Mouse (Mus musculus) embryonic fibroblast, embryonic 13.5 days (primary cell): ENCODE measurements around the gene Bco2. TPM values are rescaled to one million over a fixed set of nuclear protein-coding genes. Genes with fewer than 3 reads are reported as not detected.

Source experiments
- H3K27ac ChIP-seq: 2 replicates; pipeline ENCODE4 v1.5.1; 2012; ENCODE audit warnings: low read length, control low read depth, inconsistent platforms; ENCODE audit not compliant: insufficient read depth
- H3K4me1 ChIP-seq: 2 replicates; pipeline ENCODE4 v1.6.1; 2011; ENCODE audit warnings: low read length; ENCODE audit not compliant: control insufficient read depth, insufficient read depth
- H3K4me3 ChIP-seq: 2 replicates; pipeline ENCODE4 v1.5.1; 2011; ENCODE audit warnings: mild to moderate bottlenecking, control low read depth, low read length; ENCODE audit not compliant: insufficient read depth
- CTCF ChIP-seq: IDR thresholded peaks from 2 replicates; pipeline ENCODE4 v1.5.1; 2011; ENCODE audit warnings: mild to moderate bottlenecking, control low read depth, low read length, moderate library complexity, borderline replicate concordance; ENCODE audit not compliant: insufficient read depth
- POLR2A ChIP-seq: IDR thresholded peaks from 2 replicates; pipeline ENCODE4 v1.6.1; 2011; ENCODE audit warnings: low read depth, mild to moderate bottlenecking, control low read depth, low read length, moderate library complexity
- polyA plus RNA-seq: library from polyadenylated mRNA; stranded (reverse); fragments of >200 nt; gene quantifications from 2 replicates; pipeline ENCODE4 v1.2.4, GENCODE M21; 2011; ENCODE audit warnings: low read depth; ENCODE audit not compliant: missing spikeins, insufficient read length

Bco2 gene
- polyA plus RNA-seq, 1 experiment, result not detected

DNA sequence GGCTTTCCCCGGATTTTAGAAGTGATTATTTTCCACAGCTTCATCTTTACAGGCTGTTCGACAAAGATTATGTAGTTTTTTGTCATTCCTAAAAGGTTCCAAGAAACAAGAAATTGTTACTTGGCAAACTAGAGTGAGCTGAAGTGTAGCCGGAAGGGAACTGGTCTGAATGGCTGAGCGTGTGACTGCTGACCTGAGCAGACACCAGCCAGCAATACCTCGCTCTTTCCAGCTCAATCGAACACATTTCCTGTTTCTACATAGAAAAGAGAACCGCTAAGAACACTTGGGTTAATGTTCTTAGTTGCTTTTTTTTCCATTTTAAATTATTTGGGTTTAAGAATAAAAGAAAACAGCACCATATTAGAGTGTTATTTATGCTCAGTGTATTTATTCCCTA is 14.8 kb downstream of the Bco2 start:
- H3K4me1 ChIP-seq, result peaks cover 2% of the 10 kb centered on the region; the same call in 1 of the 2 replicates
- H3K4me3 ChIP-seq, result no peak overlapping the region
- TF ChIP-seq CTCF (no peak), POLR2A (no peak)
- no peak overlapping the region for H3K27ac ChIP-seq

DNA sequence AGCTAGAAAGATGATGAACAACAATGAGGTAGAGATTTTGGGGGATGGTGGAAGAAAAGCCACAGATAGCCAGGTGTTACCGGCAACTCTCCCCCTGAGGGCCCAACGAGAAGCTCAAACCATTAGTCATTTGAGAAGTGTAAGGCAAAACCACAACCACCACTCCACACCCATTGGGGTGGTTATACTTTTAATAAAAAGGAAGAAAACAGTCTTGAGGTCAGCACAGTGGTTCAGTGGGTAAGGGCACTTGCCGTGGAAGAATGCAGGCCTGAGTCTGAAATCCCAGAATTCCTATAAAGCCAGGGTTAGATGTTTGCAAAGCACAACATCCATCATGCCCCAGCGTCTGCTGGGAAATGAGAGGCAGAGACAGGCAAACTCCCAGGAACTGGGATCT is 17.7 kb downstream of the Bco2 start:
- H3K4me1 ChIP-seq, result no peaks in the 10 kb centered on the region
- H3K27ac ChIP-seq, result no peak overlapping the region
- TF ChIP-seq POLR2A, result no peak
- no peak for TF ChIP-seq CTCF
- H3K4me3 ChIP-seq, result no peak overlapping the region

DNA sequence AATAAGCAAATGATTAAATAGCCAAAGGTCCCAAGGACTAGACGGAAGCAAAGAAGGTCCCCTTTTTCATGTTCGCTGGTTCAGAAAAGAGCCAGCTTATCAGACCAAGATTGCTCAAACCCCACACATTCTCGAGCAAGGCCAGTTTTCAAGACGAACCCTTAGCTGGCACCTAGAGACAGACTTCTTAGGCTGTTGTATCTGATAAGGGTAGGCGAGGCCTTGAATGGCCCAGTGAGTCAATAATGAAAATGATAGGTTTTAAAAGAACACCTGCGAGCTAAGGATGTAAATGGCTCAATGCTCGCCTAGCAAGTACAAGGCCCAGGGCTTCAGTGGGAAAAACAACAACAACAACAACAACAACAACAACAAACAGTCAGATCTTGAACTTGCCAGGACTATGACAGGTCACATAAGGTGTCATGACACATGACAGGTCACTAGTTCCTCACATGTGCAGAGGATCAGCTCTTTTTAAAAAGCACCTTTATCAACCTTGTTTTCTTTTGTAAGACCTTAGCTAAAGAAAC is 18.3 kb downstream of the Bco2 start:
- no peak overlapping the region for H3K4me3 ChIP-seq
- no peaks in the 10 kb centered on the region for H3K4me1 ChIP-seq
- H3K27ac ChIP-seq, result no peak overlapping the region
- no peak for TF ChIP-seq POLR2A
- TF ChIP-seq CTCF, result no peak

DNA sequence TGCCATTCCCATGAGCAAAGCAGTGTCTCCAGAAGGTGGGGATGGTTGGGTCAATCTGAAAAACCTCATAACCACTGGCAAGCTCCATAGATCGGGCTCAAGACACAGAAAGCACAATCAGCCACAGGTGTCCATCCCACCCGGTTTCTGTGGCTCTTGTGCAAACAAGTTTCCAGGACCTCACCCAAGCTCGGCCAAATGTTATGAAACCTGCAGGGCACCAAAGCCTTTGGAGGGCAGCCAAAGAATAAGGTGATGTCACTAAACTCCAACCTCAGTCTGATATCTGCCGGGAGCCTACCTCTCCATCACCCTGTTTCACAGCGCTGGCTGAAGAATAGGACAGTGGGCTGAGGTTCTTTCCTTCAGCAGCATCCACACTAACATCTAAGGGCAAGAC is 19.1 kb downstream of the Bco2 start:
- no peaks in the 10 kb centered on the region for H3K4me1 ChIP-seq
- no peak overlapping the region for H3K4me3 ChIP-seq
- no peak overlapping the region for H3K27ac ChIP-seq
- TF ChIP-seq CTCF, result no peak
- no peak for TF ChIP-seq POLR2A

DNA sequence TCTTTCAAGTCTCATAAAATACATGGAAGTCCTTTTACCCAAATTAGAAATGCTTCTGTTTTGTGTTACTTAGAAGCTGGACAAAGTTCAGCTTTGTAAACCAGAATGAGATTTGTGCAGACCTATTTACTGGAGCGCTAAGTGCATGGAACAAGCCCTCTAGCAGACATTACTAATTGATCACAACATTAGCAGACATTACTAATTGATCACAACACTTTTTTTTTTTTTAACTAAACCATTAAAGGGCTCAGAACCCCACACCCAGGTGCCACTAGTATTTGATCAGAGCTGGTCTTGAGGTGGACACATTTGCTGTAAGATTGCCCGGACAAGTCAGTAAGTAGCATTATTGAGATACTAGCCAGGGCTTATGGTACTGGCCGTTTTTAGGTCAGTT is 21.2 kb downstream of the Bco2 start:
- TF ChIP-seq CTCF (no peak), POLR2A (no peak)
- Histone ChIP-seq H3K27ac (no peak overlapping the region), H3K4me1 (no peaks in the 10 kb centered on the region), H3K4me3 (no peak overlapping the region)

DNA sequence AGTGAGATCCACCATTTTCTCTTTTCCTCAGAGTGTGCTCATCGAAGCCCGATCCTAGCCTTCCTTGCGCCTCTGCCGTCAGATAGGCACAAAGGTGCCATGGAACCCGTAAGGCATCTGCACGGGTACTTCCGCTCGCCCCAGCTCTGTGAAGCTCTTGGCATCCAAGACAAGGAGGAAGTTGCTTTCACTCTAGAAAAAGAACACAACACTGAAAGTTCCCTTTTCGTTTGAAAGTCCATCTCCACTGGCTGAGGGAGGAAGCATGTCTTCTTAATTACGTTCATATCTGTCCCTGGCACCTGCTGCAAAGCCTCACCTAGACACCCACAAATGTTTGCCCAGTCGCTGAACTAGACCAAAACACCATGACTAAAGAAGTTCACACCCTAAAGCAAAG is 21.7 kb downstream of the Bco2 start:
- TF ChIP-seq POLR2A, result no peak
- TF ChIP-seq CTCF, result no peak
- H3K27ac ChIP-seq, result no peak overlapping the region
- H3K4me3 ChIP-seq, result no peak overlapping the region
- H3K4me1 ChIP-seq, result no peaks in the 10 kb centered on the region

DNA sequence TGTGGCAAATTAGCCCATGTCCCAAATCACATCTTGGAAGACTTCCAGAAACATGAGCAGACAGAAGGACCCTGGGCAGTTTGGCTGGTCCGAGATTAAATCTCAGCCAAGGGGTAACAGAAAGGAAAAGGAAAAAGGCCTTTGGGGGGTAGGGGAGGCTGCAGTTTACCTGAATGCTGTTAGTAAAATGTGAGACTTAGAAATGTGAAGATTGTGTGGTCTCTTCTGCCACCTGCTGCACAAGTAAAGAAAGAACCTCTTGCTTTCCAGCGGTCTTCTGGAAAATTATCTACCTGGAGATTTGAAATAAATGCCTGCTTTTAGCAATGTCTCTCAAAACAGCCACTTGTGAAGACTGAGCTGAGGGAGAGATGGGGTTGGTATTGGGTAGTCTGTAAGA is 24.1 kb downstream of the Bco2 start:
- H3K4me1 ChIP-seq, result peaks cover 7% of the 10 kb centered on the region
- no peak overlapping the region for H3K4me3 ChIP-seq
- no peak overlapping the region for H3K27ac ChIP-seq
- TF ChIP-seq CTCF, result no peak
- no peak for TF ChIP-seq POLR2A

DNA sequence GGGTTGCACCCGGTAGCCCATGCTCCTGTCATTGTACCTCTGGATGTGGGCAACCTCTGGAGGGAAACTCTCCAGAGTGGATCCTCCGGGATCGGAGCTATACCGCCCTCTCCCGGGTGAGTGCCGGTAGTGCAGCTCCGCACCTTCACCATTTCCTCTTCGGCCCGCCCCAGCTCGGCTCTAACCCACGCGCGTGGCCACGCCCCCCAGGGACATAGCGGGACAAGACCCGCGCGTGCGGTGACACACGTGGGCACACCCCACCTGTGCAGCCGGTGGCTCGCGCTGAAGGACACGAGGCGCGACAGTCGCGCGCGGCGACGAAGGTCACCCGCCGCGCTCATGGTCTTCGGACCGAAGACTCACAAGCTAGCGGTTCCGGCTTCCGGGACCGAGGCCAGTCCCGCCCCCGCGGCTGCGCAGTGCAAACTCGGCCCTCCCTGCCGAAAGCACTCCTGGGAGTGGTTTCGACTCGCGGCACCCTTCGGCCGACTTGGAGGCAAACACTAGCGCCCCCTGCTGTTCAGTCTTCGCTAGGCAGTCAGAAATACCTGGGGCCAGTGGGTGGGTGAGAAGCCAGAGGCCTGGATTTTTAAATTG is 26.6 kb downstream of the Bco2 start, which contains the start of gene Pts:
Gene Pts, minus strand, starts transcription at position 432 of the 600 bp plus-strand sequence.
- Histone ChIP-seq H3K4me3 (peak within 1 kb of the TSS; percentile 68), H3K4me1 (peaks cover 7% of the 10 kb centered on the region), H3K27ac (0 out of 2 replicates have a peak within 1 kb of the TSS, but pooled peaks have one; percentile 37)
- TF ChIP-seq POLR2A (peak; percentile 94), CTCF (peak; percentile 71)

DNA sequence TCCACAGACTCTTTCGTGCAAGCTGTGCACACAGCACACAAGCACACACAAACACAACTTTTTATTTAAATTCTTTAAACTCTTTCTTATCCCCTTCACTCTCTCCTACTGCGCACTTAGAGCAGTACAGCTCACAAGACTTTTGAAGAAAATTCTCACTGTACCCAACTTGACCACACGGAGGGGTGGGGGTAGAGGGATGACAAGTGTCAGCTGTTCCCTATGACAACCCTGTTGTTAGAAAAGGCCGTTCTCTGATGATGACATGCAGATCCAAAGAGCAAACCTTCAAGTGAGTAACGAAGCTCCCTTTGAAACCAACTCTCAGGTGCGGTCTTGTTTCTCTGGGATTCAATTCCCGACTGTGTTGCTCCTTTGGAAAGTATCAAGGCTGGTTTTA is 27.1 kb downstream of the Bco2 start:
- Histone ChIP-seq H3K4me1 (peaks cover 7% of the 10 kb centered on the region), H3K4me3 (peak overlapping the region; percentile 68), H3K27ac (no peak overlapping the region)
- no peak for TF ChIP-seq CTCF
- no peak for TF ChIP-seq POLR2A

DNA sequence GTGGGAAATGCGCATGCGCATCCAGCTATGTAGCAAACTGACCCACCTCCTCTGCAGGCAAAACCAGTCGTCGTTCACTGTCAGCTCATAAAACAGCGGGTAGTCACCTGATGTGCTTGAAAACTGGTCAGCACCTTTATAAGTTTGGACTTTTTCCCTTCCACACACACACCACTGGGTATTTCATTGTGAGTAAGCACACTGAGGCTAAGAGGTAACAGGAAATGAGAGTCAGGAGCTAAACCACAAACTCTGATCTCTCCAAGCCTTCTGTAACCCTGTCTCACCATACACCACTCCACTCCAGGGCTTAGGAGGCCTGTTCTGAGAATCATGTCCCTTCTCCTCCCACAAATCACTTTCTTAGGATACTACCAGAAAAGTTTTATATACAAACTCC is 29.4 kb downstream of the Bco2 start:
- Histone ChIP-seq H3K4me1 (peaks cover 7% of the 10 kb centered on the region), H3K27ac (no peak overlapping the region), H3K4me3 (no peak overlapping the region)
- no peak for TF ChIP-seq CTCF
- no peak for TF ChIP-seq POLR2A

DNA sequence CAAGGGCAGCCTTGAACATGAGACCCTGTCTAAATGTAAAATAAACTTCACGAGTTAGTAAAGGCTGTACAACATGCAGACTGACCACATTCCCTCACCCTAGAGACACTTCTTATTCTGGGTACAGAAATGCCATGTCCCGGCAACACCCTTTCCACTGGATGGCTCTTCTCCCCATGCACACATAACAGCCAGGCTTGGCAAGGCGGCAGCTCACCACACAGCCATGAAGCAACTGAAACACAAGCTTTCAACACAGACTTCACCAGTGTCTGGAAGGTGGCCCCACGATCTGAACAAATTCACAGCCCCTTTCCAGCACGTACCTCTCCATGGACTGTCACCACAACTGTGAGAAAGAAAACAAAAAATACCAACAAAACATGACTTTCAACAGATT is 30.0 kb downstream of the Bco2 start:
- TF ChIP-seq POLR2A (no peak), CTCF (no peak)
- peaks cover 7% of the 10 kb centered on the region for H3K4me1 ChIP-seq
- H3K4me3 ChIP-seq, result no peak overlapping the region
- no peak overlapping the region for H3K27ac ChIP-seq
